Mouse (Mus musculus): ENCODE results near the gene Hdac4.

DNA sequence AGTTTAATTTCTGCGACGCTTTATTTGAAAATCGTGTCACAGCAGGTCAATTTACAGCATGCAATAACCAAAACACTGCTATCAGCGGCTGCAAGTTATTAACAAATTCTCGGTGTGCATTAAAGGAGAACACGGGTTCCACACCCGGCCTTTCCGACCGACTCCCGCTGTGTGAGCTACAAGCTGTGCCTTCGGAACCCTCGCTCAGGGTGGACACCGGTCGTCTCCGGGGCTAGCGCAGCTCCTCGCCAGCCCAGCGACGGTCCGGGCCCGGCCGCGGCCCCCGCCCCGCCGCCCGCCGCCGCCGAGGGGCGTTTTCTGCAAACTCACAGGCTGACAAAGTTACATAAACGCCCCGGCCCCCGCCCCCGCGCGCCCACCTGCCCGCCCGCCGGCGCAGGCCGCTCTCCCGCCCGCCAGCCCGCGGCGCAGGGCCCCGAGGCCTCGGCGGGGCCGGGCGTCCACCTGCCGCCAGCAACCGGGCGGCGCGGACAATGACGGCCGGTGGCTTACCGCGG lies 16.0 kb downstream of the Hdac4 start:
- TF ChIP-seq CTCF (IDR thresholded peaks at IDR 0.05; ENCODE audit: control insufficient read depth, insufficient read depth, low read length) (no peak), POLR2A (IDR thresholded peaks at IDR 0.05; ENCODE audit: borderline replicate concordance, control insufficient read depth, low read depth, low read length) (no peak)

Measured in bone marrow, adult 2 months (tissue).